Mouse (Mus musculus) cerebellum, adult 2 months (tissue): ENCODE data around the gene Cdh12. TPM values are rescaled to one million over a fixed set of nuclear protein-coding genes. Genes with fewer than 3 reads are reported as not detected.
"Not testable (repeated sequence)": the region's sequence is repeated elsewhere in the genome, so short reads cannot be mapped to it uniquely, and the experiment has no call there.

Source experiments
- DNase-seq, 2 experiments: peaks; one replicate each; pipeline ENCODE4 v3.0.0; 2021
- H3K27ac ChIP-seq: fragments of 200-500 bp; 2 replicates; pipeline ENCODE4 v1.5.1; 2012; ENCODE audit warnings: low read length, control low read depth, inconsistent platforms; ENCODE audit not compliant: insufficient read depth
- H3K27me3 ChIP-seq: fragments of 200-500 bp; 2 replicates; pipeline ENCODE4 v1.6.1; 2012; ENCODE audit warnings: inconsistent platforms, mild to moderate bottlenecking, low read length, moderate library complexity; ENCODE audit not compliant: control insufficient read depth, insufficient read depth
- H3K4me1 ChIP-seq: fragments of 200-500 bp; 2 replicates; pipeline ENCODE4 v1.6.1; 2011; ENCODE audit warnings: low read length; ENCODE audit not compliant: control insufficient read depth, insufficient read depth
- H3K4me3 ChIP-seq: fragments of 200-500 bp; replicated peaks from 2 replicates; pipeline ENCODE3; 2011; ENCODE audit warnings: mild to moderate bottlenecking, low read depth, low read length, control low read depth; ENCODE audit not compliant: insufficient read depth
- CTCF ChIP-seq: fragments of 200-500 bp; IDR thresholded peaks from 2 replicates; pipeline ENCODE4 v1.5.1; 2011; ENCODE audit warnings: low read depth, mild to moderate bottlenecking, control low read depth, low read length, moderate library complexity, borderline replicate concordance; ENCODE audit not compliant: insufficient read depth
- POLR2A ChIP-seq: fragments of 200-500 bp; IDR thresholded peaks from 2 replicates; pipeline ENCODE4 v1.6.1; 2011; ENCODE audit warnings: low read length, control low read depth, borderline replicate concordance; ENCODE audit not compliant: insufficient read depth
- WGBS: fragments of 180-500 bp; shearing (Covaris S2); methylation state at CpG from one replicate; pipeline ENCODE4 v1.1.7; 2018; 5-methylcytosine and 5-hydroxymethylcytosine counted together
- polyA plus RNA-seq: library from polyadenylated mRNA; depleted of rRNA; stranded (reverse); fragments of >200 nt; gene quantifications from 2 replicates; pipeline ENCODE4 v1.2.3, GENCODE M21; 2012

The Cdh12 gene
- polyA plus RNA-seq, 1 experiment, result 2.2 TPM

DNA sequence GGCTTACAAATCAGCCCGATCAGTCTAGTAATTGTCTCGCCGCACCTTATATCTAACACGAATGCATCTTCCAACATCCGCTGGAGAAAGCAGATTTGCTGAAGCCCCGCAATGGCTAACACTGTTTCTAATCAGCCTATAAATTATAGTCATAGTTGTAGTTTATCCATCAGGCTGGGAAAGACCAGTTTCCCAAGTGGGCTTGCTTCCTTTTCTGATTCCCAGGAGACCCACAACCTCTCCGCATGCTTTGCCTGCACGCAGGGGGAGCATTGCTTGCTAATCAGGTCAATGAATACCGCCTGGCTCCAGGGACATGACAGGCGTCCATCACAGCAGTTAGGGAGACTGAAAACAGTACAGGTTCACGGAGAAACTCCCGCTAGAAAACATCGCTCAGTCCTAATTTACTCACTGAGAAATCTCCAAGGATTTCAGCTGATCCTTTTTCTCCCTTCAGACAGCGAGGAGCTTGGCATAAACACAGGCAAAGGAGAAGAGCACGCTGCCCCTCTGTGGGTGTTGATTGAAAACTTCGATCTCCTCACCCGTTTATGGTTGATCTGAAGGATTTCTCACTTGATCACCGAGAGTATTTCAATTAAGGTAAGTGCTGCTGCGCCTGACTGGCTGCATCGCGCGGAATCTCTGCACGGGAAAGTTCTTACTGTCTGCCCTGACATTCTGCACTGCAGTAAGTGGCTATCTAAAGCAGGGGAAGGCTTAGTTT lies 662.0 kb downstream of the Cdh12 start:
- no peak overlapping the region for H3K27ac ChIP-seq
- 9% methylated on average over 23 of the region's 23 CpGs for WGBS
- H3K4me1 ChIP-seq, result no peaks in the 10 kb centered on the region
- TF ChIP-seq POLR2A, result no peak
- no peak for TF ChIP-seq CTCF
- H3K27me3 ChIP-seq, result no peaks in the 10 kb centered on the region
- peak; percentile 2 to 13 for DNase-seq
- peak overlapping the region; percentile 44 for H3K4me3 ChIP-seq

- WGBS, result 90% methylated on average over 2 of the region's 2 CpGs
- DNase-seq, H3K27ac ChIP-seq, H3K4me3 ChIP-seq, H3K27me3 ChIP-seq, H3K4me1 ChIP-seq: not testable (repeated sequence)
These were observed 665.7 kb downstream of the Cdh12 start for GRCm38 (mm10) chr15:21114775-21115174.

DNA sequence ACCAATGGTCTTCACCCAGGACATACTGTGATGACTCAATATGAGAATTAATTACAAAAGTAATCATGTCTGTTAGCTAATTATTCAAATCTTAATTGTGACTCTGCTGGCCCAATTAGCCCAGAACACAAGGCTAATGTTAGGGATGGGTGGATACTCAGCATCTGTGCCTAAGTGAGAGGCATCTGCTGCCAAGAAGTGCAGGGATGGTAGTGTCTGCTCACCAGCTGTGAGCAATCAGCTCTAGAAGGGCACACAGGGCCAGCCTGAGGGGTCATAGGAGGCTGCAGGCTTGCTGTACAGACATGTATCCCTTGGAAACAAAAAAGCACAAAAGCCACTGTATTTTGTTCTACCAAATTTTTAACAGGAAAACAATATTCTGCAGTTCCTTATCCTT lies 681.6 kb downstream of the Cdh12 start:
- Histone ChIP-seq H3K4me3 (no peak overlapping the region), H3K27me3 (no peaks in the 10 kb centered on the region), H3K4me1 (no peaks in the 10 kb centered on the region), H3K27ac (no peak overlapping the region)
- TF ChIP-seq CTCF (no peak), POLR2A (no peak)
- DNase-seq, result peak in 1 of 2 experiments; percentile 6

DNA sequence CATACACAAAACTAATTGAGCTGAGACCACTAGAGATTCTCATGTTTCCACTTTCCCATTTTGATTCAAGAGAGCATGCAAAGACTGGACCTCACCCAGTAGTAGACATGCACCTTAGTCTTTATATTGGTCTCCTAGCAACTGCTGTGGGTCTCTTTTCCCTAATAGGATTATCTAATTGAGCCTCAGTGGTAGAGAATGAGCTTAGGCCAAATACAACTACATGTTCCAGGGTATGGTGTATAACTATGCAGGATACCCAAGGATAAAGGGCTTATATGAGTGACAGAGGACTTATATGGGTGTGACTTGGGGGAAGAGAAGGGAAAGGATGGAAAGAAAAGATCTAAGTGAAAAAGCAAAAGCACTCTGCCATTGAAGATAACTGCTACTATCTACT lies 683.9 kb downstream of the Cdh12 start:
- no peaks in the 10 kb centered on the region for H3K27me3 ChIP-seq
- TF ChIP-seq POLR2A, result no peak
- no peak overlapping the region for H3K4me3 ChIP-seq
- DNase-seq, result no peak
- no peaks in the 10 kb centered on the region for H3K4me1 ChIP-seq
- no peak overlapping the region for H3K27ac ChIP-seq

DNA sequence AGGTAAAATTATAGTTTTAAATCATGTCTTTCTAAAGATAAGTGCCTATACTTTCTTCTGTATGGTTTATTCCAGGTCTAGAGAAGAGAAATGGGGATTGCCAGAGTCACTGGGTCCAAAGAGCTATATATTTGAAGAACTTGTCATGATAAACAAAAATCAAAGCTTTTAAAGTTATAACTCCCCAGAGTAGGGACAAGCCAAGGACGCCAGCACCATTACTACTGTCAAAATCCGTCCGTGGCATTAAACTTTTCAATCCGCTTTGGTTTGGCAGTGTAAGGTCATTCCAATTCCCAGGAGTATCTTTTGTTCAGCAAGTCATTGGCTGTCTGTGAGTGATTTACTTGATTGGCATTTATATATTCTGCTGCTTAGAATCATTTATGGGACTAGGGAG lies 697.8 kb downstream of the Cdh12 start:
- Histone ChIP-seq H3K27me3 (no peaks in the 10 kb centered on the region), H3K27ac (no peak overlapping the region), H3K4me1 (no peaks in the 10 kb centered on the region), H3K4me3 (no peak overlapping the region)
- 62% methylated on average over 4 of the region's 4 CpGs for WGBS
- no peak for TF ChIP-seq CTCF
- no peak for DNase-seq

DNA sequence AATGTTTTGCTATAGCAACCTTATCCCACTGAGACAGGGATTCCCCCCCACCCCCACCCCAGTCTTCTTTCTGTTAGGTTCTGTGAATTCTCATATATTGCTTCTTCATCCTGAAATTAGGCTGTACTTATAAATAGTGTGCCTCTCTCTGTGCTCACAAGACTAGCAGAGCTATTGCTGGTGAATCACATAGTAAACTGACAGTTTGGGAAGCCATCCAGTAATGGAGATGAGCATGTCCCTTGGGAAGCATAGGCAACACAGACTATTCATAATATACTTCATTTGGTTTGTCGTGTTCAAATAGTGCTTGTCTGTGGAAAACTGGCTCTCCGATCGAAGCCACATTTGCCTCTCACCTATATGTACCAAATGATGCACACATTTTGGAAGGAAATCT lies 704.5 kb downstream of the Cdh12 start:
- TF ChIP-seq POLR2A (no peak), CTCF (no peak)
- DNase-seq, result no peak
- no peaks in the 10 kb centered on the region for H3K27me3 ChIP-seq
- WGBS, result 50% methylated on average over 3 of the region's 3 CpGs
- no peak overlapping the region for H3K27ac ChIP-seq
- no peak overlapping the region for H3K4me3 ChIP-seq
- no peaks in the 10 kb centered on the region for H3K4me1 ChIP-seq

DNA sequence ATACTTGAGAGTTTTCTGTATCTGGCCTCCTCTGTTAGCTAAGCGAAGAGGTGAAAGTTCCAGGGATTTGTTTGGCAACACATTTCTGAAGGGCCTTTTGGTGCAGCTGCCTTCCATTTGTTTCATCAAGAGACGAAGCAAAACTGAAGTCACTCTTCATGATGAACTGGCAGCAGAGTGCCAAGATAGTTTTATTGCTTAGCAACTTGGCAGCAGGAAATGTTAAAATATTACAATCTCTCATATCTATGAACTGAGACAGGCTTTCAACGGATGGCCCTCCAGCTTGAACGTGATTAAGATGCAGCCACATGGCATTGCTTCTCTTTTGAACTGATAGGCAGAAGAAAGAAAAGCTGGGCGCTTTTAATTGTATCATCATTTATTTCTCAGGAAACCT lies 730.7 kb downstream of the Cdh12 start:
- TF ChIP-seq CTCF, result no peak
- TF ChIP-seq POLR2A, result no peak
- H3K27ac ChIP-seq, result no peak overlapping the region
- no peak overlapping the region for H3K4me3 ChIP-seq
- no peaks in the 10 kb centered on the region for H3K4me1 ChIP-seq
- no peaks in the 10 kb centered on the region for H3K27me3 ChIP-seq
- 11% methylated on average over 5 of the region's 5 CpGs for WGBS
- no peak for DNase-seq

- H3K27me3 ChIP-seq, result no peaks in the 10 kb centered on the region
- H3K27ac ChIP-seq, result no peak overlapping the region
- 28% methylated on average over 4 of the region's 4 CpGs for WGBS
- DNase-seq, result no peak
- TF ChIP-seq CTCF (no peak), POLR2A (no peak)
- no peaks in the 10 kb centered on the region for H3K4me1 ChIP-seq
- H3K4me3 ChIP-seq, result no peak overlapping the region
These were observed 731.1 kb downstream of the Cdh12 start for GRCm38 (mm10) chr15:21180191-21180590.
